Mouse (Mus musculus) ovary, postnatal 36 days (tissue): ENCODE measurements around the gene Myl10.
"Not testable (repeated sequence)": the region's sequence is repeated elsewhere in the genome, so short reads cannot be mapped to it uniquely, and the experiment has no call there.

Experiments used
- DNase-seq: peaks from one replicate; pipeline ENCODE4 v3.0.0; 2022; ENCODE audit warnings: low spot score, mixed read lengths

Myl10 gene

GRCm38 (mm10) chr5:136705532-136705931 lies 12.6 kb downstream of the Myl10 start:
- no peak for DNase-seq

- peak; percentile 63 for DNase-seq
Measured at GRCm38 (mm10) chr5:136706803-136707202, 13.9 kb downstream of the Myl10 start.

DNA sequence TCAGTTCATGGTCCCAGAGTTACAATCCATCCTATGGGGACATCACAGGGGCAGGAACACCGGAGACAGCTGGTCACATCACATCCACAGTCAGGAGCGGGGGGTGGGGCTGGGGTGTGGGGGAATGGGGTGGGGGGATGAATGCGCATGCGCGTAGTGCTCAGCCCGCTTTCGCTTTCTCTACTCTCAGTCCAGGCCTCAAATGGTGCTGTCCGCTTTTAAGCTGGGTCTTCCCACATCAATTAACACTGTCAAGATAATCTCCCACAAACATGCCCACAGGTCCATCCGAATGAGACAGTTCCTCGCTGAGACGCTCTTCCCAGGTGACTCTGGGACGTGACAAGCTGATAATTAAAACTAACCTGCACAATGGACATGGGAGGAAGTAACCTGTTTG lies 15.2 kb downstream of the Myl10 start:
- DNase-seq = no peak

GRCm38 (mm10) chr5:136710742-136711141 lies 17.8 kb downstream of the Myl10 start:
- DNase-seq = no peak

DNA sequence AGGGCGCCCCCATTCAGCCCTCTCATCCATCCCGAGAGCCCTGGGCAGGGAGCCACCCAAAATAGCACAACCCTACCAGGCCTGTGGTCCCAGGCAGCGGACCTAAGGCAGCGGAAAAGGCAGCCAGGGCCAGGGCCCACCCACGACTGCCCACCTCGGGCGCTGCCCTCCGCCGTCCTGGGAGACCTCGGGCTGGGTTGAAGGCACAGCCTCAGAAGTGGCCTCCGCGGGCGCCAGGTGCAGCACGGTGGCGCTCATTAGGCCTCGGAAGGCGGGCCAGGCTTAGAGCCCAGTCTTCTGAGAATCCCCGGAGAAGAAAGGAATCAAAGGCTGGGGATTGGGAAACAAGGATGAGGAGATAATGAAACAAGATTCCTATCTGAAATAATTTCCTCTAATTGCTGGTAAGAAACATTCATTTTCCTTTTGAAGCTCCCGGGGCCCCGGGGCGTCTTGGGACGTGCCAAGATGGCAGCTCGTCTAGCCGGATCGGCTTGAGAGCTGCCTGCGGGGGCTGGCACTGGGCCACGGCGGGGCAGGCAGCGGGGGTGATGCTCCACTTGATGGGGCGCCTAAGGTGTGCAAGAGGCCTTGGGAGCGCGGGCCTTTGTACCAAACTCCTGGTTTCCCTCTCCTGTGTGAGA lies 21.4 kb downstream of the Myl10 start:
- peak; percentile 25 for DNase-seq

- peak; percentile 36 for DNase-seq
Measured at GRCm38 (mm10) chr5:136714879-136715278, 21.9 kb downstream of the Myl10 start.

GRCm38 (mm10) chr5:136716696-136717572 lies 24.0 kb downstream of the Myl10 start:
- DNase-seq = no peak

GRCm38 (mm10) chr5:136717573-136717854 lies 24.6 kb downstream of the Myl10 start:
- DNase-seq = no peak

DNA sequence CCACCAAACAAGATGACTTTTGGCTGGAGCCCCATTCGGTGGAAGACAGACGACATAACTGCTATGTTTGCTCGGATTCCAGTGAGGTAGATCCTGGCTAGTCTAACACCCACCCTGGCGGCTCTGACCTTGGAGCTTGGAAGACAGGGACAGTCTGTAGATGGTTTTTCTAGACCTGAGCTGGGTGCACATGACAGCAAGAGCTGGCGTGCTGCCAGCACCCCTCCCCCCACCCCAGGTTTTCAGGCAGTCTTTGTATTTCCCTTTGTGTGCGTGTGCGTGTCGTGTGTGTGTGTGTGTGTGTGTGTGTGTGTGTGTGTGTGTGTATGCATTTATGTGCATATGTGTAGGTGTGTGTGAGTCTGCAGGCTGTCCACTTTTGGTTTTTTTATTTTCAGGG lies 25.7 kb downstream of the Myl10 start:
- no peak for DNase-seq

- DNase-seq = no peak
Measured at GRCm38 (mm10) chr5:136721596-136721995, 28.6 kb downstream of the Myl10 start.

GRCm38 (mm10) chr5:136726271-136726670 lies 33.3 kb downstream of the Myl10 start:
- DNase-seq = not testable (repeated sequence)

GRCm38 (mm10) chr5:136738918-136739317 lies 46.0 kb downstream of the Myl10 start:
- no peak for DNase-seq

GRCm38 (mm10) chr5:136746596-136746995 lies 53.6 kb downstream of the Myl10 start:
- no peak for DNase-seq
